Mouse (Mus musculus): ENCODE measurements around the gene Acaca.
"Not testable (repeated sequence)": the region's sequence is repeated elsewhere in the genome, so short reads cannot be mapped to it uniquely, and the experiment has no call there.

Gene Acaca

GRCm38 (mm10) chr11:84344522-84345236 is 215.2 kb downstream of the Acaca start:
- DNase-seq = no peak

- no peak for DNase-seq
Measured at GRCm38 (mm10) chr11:84347766-84348165, 218.3 kb downstream of the Acaca start.

GRCm38 (mm10) chr11:84348843-84349825 is 219.7 kb downstream of the Acaca start:
- DNase-seq = no peak

DNA sequence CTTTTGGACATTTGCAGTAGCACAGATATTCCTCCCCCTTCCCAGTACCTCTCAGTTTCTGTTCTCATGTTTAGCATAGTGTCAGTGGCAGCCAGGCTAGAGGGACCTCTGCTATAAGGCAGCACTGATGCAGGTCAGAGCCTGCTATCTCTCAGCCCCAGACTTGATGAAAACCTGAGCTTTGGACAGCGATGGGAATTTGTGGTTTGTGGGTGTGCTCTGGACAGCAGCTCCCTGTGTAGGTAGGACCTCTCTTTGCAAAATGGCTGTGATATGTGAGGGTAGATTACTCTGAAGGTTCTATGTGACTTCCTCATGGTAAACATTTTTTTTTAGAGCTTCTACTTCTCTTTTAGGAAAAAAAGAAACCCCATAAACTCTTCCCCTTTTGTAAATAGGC is 221.7 kb downstream of the Acaca start:
- DNase-seq = no peak

DNA sequence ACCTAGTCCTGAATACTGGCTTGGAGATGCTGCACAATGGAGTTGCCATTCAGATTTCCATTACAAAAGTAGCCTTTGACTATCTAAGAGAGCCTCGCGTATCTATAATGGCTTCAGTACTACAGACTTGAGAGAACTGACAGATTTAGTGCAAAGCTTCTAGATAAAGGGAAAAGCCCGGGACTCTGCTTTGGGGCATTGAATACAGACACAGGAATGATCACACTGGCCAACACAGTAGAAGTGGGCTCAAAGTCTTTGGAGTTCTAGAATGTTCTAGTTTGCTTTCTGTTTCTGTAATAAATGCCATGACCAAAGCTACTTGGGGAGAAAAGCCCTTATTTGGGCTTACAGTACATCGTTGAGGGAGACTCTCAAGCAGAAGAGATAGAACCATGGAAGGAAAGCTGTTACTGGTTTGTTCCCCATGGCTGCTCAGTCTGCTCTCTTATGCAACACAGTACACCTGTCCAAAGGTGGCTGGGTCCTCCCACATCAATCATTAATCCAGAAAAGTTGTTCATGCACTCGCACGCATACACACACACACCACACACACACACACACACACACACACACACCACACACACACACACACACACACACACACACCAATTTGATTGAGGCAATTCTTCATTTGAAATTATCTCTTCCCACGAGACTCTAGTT is 223.7 kb downstream of the Acaca start:
- no peak for DNase-seq

DNA sequence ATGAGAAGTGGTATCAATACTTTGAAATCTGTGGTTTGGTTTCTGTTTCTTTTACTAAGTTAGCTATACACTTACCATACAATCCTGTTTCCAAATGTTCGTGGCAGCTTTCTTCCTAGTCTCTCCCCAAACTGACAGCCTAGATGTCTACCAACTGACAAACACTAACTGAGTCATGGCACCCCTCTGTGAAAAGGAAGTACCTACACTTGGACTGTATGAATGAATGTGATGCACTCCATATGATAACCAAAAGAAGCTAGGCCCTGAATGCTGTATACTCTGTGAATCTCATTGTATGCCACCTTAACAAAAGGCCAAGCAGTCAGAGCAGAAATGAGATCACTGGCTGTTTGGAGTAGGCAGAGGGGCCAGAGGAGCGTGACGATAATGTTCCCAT is 227.8 kb downstream of the Acaca start:
- no peak for DNase-seq

DNA sequence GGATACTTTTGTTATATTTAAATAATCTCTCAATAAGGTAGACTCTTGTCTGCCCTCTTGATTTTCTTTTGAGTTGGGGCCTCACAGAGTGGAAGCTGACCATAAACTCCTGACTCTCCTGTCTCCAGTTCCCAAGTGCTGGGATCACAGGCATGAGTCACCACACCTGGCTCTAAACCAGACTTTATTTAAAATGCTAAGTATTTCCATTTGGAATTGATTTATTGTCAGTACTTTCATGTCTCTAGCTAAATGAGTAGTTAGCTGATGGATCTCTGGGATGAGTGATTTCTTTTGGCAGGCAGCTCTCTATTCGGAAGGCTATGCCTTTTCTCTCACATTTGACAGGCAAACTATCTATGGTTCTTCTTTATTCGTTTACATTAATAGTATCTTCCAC is 228.3 kb downstream of the Acaca start:
- no peak for DNase-seq

GRCm38 (mm10) chr11:84361551-84361950 is 232.1 kb downstream of the Acaca start:
- DNase-seq = no peak

DNA sequence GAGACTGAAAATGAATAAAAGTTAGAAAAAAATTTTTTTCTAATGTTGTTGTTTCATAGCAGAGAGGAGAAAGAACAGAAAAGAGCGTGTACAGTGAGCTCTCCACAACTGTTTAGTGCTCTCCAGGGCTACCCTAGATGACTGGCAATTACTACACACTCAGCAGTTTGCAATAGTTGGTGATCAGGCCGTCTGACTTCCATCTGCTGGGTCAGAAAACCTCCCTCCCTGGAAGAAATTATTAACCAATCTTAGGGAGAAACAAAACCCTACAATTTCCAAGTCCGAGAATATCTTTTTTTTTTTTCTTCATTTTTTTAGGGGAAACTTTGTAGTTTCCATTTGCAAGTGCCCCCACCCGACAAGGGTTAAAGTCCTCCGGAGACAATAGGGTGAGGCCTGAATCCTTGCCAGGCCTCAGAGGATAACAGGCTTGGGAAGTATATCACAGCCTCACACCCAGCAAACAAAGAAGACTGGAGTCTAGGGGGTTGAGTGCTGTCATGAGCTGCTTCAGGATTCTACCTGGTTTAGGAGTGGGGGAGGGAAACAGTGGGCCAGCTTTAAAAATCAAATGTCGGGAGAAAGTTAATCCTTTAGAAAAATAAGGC is 233.3 kb downstream of the Acaca start:
- no peak for DNase-seq

DNA sequence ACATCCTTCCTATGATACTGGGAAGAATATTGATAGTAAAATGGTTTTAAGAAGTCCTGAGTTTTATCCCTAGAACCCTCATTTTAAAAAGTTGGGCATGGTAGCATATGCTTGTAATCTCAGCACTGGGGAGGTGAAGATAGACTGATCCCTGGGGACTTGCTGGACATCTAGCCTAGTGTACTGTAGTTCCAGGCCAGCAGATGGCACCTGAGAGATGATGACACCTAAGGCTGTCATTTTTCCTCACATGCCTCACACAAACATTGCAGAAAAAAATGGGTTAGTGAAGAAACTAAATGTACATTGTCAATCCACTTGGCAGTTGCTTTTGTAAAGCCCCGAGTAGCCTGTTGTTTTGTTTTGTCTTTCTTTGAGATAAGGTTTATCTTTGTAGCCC is 235.8 kb downstream of the Acaca start:
- DNase-seq = peak; percentile 2

DNA sequence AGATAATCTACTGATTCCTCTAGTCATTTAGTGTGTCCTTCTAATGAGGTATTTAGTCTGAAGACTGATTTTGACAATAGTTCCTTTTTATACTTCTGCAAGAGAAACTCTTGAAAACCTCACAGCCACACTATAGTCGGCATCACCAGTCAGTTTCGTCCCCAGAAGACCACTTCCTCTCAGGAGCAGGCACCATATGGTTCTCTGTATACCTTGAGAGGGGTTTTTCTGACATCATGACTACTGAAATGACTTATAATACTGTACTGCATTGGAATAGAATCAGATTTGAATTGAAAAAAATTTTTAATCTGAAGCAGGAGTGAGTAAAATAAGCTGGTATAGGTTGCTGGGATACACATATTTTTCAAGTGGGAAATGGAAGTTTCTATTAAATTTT is 239.4 kb downstream of the Acaca start:
- DNase-seq = no peak

DNA sequence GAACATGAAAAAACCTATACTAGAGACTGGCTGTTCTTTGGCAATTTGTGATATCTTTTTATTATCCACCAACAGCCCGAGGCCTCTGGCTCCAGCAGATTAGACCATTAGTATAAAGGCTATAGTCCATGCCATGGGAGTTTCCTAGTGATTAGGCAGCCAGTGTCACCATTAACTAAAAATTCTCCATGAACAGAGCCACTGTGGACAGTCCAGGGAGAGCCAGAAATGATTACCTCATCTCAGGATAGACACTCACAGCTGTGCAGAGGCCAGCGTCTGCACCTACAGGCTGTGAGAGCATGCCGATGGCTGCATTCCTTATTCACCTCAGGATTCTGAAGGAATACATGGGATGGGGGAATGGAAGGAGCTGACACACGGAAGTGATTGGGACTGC is 243.7 kb downstream of the Acaca start:
- DNase-seq = no peak

DNA sequence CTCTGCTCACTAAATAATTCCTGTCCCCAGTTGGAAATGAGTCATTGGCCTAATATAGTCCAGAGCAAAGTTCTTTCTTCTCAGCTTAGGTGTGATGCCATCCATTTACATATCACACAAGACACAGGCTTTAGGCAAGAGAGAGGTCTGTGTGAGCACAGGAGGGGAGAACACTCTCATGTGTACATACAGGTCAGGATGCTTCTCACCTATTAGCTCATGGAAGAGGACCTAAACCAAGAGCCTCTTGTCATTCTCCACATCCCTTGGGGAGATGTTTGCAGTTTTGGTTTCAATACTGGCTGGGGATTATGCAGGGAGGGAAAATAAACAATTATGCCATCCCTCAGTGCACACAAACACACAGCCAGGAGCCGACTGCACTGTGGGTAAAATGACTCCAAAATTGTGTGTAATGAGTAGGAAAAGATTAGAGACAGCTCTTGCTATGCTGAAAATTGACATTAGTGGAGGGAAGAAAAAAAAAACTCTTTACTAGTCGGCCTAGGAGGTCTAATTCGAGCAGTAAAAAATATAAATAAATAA is 246.6 kb downstream of the Acaca start:
- DNase-seq = no peak

DNA sequence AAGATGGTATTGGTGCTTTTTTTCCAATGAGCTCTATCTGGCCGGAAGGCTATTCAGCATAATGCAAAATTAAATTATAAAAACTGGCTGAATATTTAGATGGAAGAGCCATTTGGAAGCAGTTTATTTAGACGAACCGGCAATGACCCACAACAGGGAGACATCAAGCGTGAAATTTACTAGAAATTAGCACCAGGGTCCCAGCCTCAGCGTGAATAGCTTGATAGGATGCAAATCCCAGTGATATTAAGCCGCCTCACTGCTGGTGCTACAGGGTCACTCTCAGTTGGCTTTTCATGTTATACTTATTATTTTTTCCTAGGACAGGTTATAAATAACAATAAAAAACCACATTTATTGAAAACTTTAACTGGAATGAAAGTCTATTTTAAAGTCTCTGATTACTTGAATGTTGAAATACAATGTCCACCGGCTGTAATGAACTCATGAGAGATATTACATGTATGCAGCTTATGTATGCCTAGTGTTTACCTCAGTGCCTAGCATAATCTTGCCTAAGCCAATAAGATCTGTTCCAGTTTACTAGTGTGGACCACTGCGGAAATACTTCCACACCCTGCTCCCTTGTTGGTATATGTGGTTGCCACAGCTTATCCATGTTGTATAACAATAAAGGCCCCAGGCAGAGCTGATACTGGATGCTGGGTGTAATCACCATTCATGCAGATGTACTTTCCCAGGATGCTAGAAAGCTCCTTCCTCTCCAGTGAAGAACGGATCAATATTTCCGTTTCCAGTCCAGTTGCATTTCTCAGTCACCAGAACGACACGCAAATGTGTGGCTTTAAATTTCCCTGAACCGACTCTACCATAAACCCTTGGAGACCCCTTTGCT is 247.3 kb downstream of the Acaca start:
- DNase-seq = no peak

DNA sequence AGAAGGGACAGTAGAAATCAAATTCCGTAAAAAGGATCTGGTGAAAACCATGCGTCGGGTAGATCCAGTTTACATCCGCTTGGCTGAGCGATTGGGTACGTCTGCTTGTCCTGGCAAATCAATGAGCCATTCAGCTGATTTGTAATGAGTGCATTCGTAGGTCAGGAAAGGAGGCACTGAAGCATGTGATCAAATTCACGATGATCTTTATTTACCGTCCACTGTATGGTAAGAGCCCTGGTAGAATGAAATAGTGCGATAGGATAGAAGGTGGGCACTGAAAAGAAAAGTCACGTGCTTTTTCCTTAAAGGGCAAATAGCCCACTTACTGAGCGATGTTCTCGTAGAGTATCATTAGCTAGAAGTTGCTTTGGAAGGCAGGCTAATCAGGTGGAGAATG is 253.0 kb downstream of the Acaca start:
- DNase-seq = no peak

GRCm38 (mm10) chr11:84383891-84384290 is 254.4 kb downstream of the Acaca start:
- DNase-seq = no peak

DNA sequence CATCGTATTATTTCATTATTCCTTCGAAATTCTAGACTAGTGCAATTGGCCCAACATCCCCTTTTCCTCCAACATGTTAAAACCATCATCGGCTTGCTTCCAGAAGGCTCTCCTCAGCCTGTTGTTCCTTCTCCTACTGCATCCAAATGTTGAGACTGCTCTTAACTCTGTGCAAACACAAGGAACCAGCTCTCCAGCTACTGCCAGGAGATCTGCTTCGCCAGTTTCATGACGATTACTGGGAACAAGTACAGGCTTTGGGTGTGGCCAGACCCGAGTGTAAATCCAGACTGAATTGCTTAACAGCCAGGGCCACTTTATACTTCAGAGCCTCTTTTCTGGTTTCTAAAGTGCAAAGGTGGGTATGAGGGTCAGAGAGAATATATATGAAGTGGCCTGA is 259.9 kb downstream of the Acaca start:
- no peak for DNase-seq

DNA sequence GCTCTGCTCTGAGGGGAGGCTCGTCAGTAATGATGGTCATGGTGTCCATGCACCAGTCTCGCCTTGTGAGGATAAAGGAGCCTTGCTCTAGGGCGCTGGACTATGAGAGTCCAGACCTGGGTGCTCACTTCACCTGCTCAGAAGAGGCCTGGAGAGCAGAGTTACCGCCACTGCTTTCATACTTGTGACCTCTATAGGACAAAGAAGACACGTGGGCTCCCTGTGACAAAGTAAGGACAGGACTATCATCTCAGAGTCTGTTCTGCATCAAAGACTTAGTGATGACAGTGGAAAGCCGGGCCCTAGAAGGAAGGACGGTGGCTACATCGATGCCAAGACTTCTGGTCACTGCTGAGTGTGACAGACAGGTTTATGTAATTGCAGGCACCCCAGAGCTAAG is 261.7 kb downstream of the Acaca start:
- DNase-seq = no peak

GRCm38 (mm10) chr11:84392066-84392465 is 262.6 kb downstream of the Acaca start:
- DNase-seq = not testable (repeated sequence)

DNA sequence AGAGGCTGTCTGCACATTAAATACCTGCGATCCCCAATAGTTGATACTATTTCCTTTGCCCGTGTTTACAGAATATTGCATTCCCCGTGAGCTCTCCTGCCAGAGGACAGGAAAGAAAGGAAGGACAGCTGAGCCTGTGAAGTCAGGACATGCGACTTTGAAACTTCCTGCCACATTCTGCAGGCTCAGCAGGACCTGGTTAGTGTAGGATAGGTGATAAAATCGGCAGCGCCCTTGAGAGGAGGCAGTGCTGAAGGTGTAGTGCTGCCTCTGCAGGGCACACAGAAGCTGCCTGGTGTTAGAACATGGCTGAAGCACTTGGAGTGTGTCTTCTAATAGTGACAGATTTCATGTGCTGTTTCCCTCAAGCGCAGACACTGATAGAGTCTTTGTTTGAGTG is 264.1 kb downstream of the Acaca start:
- no peak for DNase-seq

GRCm38 (mm10) chr11:84395010-84395409 is 265.5 kb downstream of the Acaca start:
- DNase-seq = no peak

GRCm38 (mm10) chr11:84406733-84407132 is 277.3 kb downstream of the Acaca start:
- DNase-seq = no peak
